Mouse (Mus musculus) liver, embryonic 14.5 days (tissue): ENCODE data around the gene Gpr137b. TPM values are rescaled to one million over a fixed set of nuclear protein-coding genes. Genes with fewer than 3 reads are reported as not detected.
"Not testable (repeated sequence)": the region's sequence is repeated elsewhere in the genome, so short reads cannot be mapped to it uniquely, and the experiment has no call there.

Experiments used
- ATAC-seq: fragments of 200-750 bp; cut with Nextera tagmentation; 2 replicates; pipeline ENCODE4 v1.8.0; 2017; ENCODE audit warnings: moderate number of reproducible peaks, mild to moderate bottlenecking, moderate library complexity; ENCODE audit not compliant: insufficient read depth
- DNase-seq, 3 experiments: peaks; one replicate each; pipeline ENCODE4 v3.0.0-alpha.2; 2012 to 2013; ENCODE audit warnings: low read depth in 3 of 3, low spot score in 3 of 3
- H3K27ac ChIP-seq: fragments of 300-500 bp; sonication (generic); 2 replicates; pipeline ENCODE4 v1.5.1; 2014; ENCODE audit warnings: moderate library complexity, mild to moderate bottlenecking, control low read depth, inconsistent platforms
- H3K27me3 ChIP-seq: fragments of 300-500 bp; sonication (generic); 2 replicates; pipeline ENCODE4 v1.6.1; 2014; ENCODE audit warnings: mild to moderate bottlenecking, low read length, moderate library complexity; ENCODE audit not compliant: control insufficient read depth, insufficient read depth
- H3K36me3 ChIP-seq: fragments of 300-500 bp; sonication (generic); replicated peaks from 2 replicates; pipeline ENCODE4 v1.6.1; 2014; ENCODE audit warnings: low read depth; ENCODE audit not compliant: control insufficient read depth, insufficient read depth
- H3K4me1 ChIP-seq, 2 experiments: fragments of 200-500 bp in 1 of 2; fragments of 300-500 bp in 1 of 2; sonication (generic) in 1 of 2; replicated peaks; 2 replicates each; pipeline ENCODE4 v1.6.1; 2012 to 2014; ENCODE audit warnings: antibody characterized with exemption in 1 of 2, inconsistent platforms in 1 of 2, low read length in 1 of 2; ENCODE audit not compliant: control insufficient read depth in 2 of 2, insufficient read depth in 2 of 2
- H3K4me2 ChIP-seq: fragments of 300-500 bp; sonication (generic); 2 replicates; pipeline ENCODE4 v1.6.1; 2014; ENCODE audit warnings: low read depth, mild to moderate bottlenecking, control low read depth, moderate library complexity
- H3K4me3 ChIP-seq, 2 experiments: fragments of 200-500 bp in 1 of 2; fragments of 300-500 bp in 1 of 2; sonication (generic) in 1 of 2; 2 replicates each; pipeline ENCODE4 v1.5.1; 2012 to 2014; ENCODE audit warnings: low read depth in 2 of 2, low read length in 2 of 2, mild to moderate bottlenecking in 2 of 2, control low read depth in 1 of 2, inconsistent platforms in 1 of 2, moderate library complexity in 1 of 2; ENCODE audit not compliant: insufficient read depth in 1 of 2
- H3K9ac ChIP-seq: fragments of 300-500 bp; sonication (generic); replicated peaks from 2 replicates; pipeline ENCODE4 v1.6.1; 2014; ENCODE audit warnings: mild to moderate bottlenecking, control low read depth, moderate library complexity
- H3K9me3 ChIP-seq: fragments of 300-500 bp; sonication (generic); 2 replicates; pipeline ENCODE4 v1.6.1; 2016; ENCODE audit warnings: low read length, mixed read lengths; ENCODE audit not compliant: control insufficient read depth
- CTCF ChIP-seq: IDR thresholded peaks from 2 replicates; pipeline ENCODE4 v1.5.1; 2016; ENCODE audit warnings: antibody characterized with exemption, low read depth, control low read depth
- EP300 ChIP-seq: IDR thresholded peaks from 2 replicates; pipeline ENCODE4 v1.6.1; 2016; ENCODE audit warnings: antibody characterized with exemption, low read depth
- WGBS: fragments of 180-500 bp; shearing (Covaris S2); extraction: QIAGEN DNeasy Blood & Tissue Kit; methylation state at CpG from one replicate; pipeline ENCODE4 v1.1.7; 2014; ENCODE audit not compliant: insufficient replicate concordance; 5-methylcytosine and 5-hydroxymethylcytosine counted together
- polyA plus RNA-seq, 2 experiments: library from polyadenylated mRNA; depleted of rRNA in 1 of 2; stranded (reverse) in 1 of 2; unstranded in 1 of 2; fragments of >200 nt; fragmentation: Nextera tagmentation in 1 of 2; extraction: Ambion mirVana in 1 of 2; gene quantifications; 2 replicates each; pipeline versions ENCODE4 v1.2.1 to v1.2.3; 2012 to 2014

Gpr137b gene
- polyA plus RNA-seq, 2 experiments = 2.0 to 2.5 TPM

DNA sequence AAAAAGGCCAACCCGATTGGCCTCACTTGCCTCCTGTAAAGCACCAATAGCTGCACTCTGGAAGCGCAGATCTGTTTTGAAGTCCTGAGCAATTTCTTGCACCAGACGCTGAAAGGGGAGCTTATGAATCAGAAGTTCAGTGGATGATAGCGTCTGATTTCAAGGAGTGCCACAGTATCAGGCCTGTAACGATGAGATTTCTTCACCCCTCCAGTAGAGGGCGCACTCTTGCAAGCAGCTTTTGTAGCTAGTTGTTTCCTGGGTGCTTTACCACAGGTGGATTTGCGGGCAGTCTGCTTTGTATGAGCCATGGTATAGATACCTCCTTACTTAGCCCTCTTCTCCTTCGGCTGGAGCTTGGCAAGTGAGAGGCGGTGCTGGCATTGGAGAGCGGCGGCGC, 25.0 kb upstream of the Gpr137b start:
- H3K4me1 ChIP-seq, H3K9ac ChIP-seq, H3K4me2 ChIP-seq, H3K27ac ChIP-seq, DNase-seq, H3K27me3 ChIP-seq, H3K4me3 ChIP-seq, H3K9me3 ChIP-seq, H3K36me3 ChIP-seq, ATAC-seq: not testable (repeated sequence)
- WGBS = 78% methylated on average over 6 of the region's 12 CpGs
- peak; percentile 50; the same call in 1 of the 2 replicates for TF ChIP-seq CTCF

DNA sequence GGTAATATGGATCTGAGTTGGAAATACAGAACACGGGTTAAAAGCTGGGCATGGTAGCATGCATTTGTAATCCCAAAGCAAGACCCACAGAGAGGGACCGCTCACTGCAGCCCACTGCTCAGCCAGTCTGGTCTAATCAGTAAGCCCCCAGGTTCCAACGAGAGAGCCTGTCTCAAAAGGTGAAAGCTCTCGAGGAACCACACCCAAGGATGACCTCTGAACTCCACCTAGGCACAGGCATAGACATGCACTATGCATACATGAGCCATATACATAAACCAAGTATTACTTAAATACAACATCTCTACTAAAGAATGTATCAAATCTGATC, 22.2 kb upstream of the Gpr137b start:
- not testable (repeated sequence) for H3K9me3 ChIP-seq, H3K9ac ChIP-seq, H3K27me3 ChIP-seq, ATAC-seq, DNase-seq, H3K27ac ChIP-seq, H3K36me3 ChIP-seq, H3K4me2 ChIP-seq, H3K4me3 ChIP-seq, H3K4me1 ChIP-seq
- 44% methylated on average over 3 of the region's 4 CpGs for WGBS

DNA sequence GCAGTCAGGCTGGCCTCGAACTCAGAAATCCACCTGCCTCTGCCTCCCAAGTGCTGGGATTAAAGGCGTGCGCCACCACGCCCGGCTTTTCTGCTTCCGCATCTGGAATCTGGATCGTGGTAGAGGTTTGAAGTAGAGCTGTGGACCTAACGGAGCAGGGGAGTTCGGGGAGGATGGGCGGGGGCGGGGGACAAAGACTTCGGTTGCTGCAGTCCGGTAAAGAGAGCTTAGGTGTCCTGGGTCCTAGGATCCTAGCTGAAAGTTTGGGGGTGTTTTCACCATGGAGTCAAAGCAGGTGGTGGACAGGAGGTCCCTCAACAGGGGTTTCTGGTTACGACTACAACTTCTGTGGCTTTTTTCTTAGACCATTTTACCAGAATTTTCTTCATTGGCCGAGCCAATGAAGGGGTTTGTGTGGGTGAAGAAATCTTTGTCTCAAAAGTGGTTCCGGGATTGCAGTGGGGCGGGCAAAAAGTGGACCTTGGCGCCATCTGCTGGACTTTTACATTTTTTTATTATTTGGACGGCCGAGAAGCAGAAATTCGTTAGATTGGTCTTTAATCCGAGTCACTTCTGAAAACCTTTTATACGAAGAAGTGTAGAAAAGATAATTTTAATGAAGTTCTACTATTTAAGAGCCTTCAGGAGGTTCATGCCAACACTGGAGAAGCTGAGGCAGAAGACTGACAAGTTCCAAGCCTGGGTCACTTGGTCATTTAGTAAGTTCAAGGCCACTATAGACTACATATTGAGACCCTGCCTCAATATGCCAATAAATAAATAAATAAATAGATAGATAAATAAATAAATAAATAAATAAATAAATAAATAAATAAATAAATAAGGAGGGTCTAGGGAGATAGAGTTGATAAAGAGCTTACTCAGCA, 21.5 kb upstream of the Gpr137b start:
- not testable (repeated sequence) for H3K4me1 ChIP-seq, ATAC-seq, H3K27me3 ChIP-seq, H3K4me2 ChIP-seq, H3K36me3 ChIP-seq, H3K9me3 ChIP-seq, H3K9ac ChIP-seq, H3K4me3 ChIP-seq, H3K27ac ChIP-seq, DNase-seq
- WGBS = 26% methylated on average over 23 of the region's 23 CpGs
- TF ChIP-seq CTCF = peak; percentile 34

DNA sequence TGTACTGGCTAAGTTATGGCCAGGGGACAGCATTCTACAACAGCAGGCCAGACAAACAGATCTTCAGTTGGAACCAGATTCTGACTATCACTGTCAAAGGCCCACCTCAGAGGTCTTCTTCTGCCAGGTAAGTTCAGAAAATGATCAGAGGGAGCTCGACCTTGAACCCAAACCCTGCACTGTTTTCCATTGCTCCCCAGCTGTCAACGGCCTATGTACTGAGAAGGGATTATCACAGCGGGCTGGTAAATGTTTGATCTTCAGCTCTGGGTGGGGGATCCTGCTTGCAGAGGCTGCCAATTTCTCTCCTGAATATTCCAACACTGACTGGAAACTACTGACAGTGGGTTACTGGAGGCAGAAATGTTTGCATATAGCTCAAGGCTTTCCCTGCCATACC, 20.4 kb upstream of the Gpr137b start:
- H3K27ac ChIP-seq = no peak overlapping the region
- DNase-seq (no peak), ATAC-seq (peak; percentile 50; the same call in 1 of the 2 replicates)
- TF ChIP-seq CTCF (no peak), EP300 (no peak)
- no peaks in the 10 kb centered on the region for H3K36me3 ChIP-seq
- no peaks in the 10 kb centered on the region for H3K4me1 ChIP-seq
- 44% methylated on average over 3 of the region's 3 CpGs for WGBS
- H3K4me3 ChIP-seq = no peak overlapping the region
- no peaks in the 10 kb centered on the region for H3K27me3 ChIP-seq
- H3K4me2 ChIP-seq = no peak overlapping the region
- H3K9me3 ChIP-seq = no peaks in the 10 kb centered on the region
- H3K9ac ChIP-seq = no peak overlapping the region

DNA sequence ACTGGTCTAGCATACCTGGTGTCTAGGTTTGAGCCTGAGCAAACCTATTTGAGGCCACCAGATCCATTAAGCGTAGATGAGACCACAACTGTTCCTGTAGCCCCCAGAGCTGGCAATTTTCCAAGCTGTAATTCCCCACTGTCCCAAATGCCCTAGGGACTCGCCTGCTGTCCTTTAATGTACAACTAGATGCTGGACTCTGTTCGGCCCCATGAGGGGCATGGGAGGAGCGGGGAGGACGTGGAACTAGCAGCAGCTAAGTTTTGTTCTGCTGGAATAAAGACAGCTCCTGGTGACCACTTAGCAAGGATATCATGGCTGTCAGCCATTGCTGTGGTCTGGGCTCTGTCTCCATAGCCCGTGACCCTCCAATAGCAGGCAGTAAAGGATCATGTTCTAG, 11.7 kb upstream of the Gpr137b start:
- H3K27me3 ChIP-seq, H3K4me2 ChIP-seq, DNase-seq, H3K36me3 ChIP-seq, H3K9ac ChIP-seq, H3K9me3 ChIP-seq, H3K4me3 ChIP-seq, H3K27ac ChIP-seq, H3K4me1 ChIP-seq: not testable (repeated sequence)
- ATAC-seq = peak; percentile 41; the same call in 1 of the 2 replicates
- no CpG with 5 or more reads among the region's 6 CpGs for whole genome bisulfite sequencing

DNA sequence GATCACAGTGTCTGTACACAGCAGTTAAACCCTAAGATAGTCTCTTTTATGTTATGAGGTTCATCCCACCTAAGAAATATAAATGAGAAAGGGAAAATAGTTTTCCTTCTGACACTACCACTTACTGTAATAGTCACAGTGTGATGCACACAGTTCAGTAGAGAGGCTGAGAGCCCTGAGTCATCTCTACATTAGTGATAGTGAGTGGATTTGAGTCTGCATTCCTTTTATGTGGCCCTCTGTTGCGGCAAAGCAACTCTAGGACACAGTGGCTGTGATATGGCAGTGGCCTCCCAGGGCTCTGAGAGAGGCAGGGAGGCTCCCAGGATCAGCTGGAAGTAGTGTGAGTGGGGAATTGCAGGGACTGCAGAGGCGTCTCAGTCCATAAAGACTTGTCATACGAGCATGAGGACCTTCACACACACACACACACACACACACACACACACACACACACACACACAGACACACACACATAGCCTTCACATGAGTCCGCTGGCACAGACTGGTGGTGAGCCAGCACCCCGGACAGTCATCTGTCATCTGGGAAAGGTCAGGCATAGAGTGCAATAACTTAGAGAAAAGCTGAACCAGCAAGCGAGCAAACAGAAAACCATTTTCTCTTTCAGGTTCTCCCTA, 10.8 kb upstream of the Gpr137b start:
- not testable (repeated sequence) for ATAC-seq, H3K4me3 ChIP-seq

DNA sequence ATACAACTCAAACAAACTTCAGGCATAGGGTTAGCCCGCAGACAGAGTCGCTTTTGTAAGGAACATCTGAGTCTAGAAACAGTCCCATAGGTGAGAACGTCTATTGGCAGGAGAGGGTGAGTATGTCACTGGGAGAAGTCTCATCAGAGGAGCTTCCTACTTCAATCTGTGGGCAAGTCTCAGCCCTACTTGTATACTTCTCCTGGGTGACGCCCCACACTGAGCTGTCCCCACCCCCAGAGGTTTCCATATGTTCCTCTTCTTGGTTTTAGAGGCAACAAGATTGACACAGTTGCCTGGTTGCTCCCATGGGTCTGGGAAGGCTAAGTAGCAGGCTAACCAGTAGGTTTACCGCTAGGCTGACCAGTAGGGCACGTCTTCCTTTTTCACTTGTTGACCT, 10.0 kb upstream of the Gpr137b start:
- not testable (repeated sequence) for DNase-seq, ATAC-seq, H3K36me3 ChIP-seq, H3K9me3 ChIP-seq, H3K4me2 ChIP-seq, H3K4me1 ChIP-seq, H3K27ac ChIP-seq, H3K9ac ChIP-seq, H3K27me3 ChIP-seq, H3K4me3 ChIP-seq
- WGBS = 54% methylated on average over 4 of the region's 6 CpGs

More for the DNA sequence above, 10.8 kb upstream of the Gpr137b start:
- not testable (repeated sequence) for H3K36me3 ChIP-seq, H3K27ac ChIP-seq, H3K9ac ChIP-seq, H3K9me3 ChIP-seq, DNase-seq, H3K4me2 ChIP-seq, H3K4me1 ChIP-seq, H3K27me3 ChIP-seq
- 54% methylated on average over 6 of the region's 6 CpGs for WGBS

DNA sequence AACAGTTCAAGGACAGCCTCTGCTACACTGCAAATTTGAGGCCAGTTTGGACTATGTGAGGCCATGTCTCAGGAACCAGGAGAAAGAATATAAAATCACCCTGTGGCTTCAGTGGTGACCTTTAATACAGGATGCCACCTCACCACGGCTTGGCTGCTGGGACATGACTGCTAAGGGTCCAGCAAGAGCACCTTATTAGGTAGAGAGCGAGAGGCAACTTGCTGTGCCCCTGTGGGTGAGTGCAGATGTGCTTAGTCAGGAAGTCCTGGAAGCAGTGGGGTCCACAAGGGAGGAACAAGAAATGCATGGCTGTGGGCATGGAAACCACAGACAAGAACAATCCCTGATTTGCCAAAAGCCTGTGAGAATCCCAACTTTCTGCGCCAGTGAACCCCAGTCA, 9.6 kb upstream of the Gpr137b start:
- DNase-seq, H3K4me3 ChIP-seq, H3K36me3 ChIP-seq, H3K27me3 ChIP-seq, H3K9me3 ChIP-seq, ATAC-seq, H3K9ac ChIP-seq, H3K4me2 ChIP-seq, H3K4me1 ChIP-seq, H3K27ac ChIP-seq: not testable (repeated sequence)
- 51% methylated on average over 2 of the region's 3 CpGs for WGBS
